Mouse (Mus musculus) heart, adult 11 months (tissue): ENCODE results near the gene Bcl7b.

Source experiments
- DNase-seq: peaks from one replicate; pipeline ENCODE4 v3.0.0; 2022

Gene Bcl7b

DNA sequence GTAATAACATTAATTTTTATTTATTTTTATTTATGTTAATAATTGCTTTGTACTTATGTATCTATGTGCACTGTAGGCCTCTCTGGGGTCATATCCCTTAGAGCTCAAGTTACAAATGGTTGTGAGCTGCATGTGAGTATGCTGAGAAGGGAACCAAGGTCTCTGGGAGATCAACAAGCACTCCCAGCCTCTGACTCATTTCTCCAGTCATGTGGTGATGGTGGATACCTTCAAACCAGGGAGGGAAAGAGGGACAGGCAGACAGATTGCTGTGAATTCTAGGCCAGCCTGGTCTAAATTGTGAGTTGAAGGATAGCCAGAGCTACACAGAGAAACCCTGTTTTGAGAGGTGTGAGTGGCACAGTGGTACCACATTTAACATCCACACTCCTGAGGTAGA is 52.9 kb downstream of the Bcl7b start:
- DNase-seq: peak; percentile 73

- DNase-seq: peak; percentile 30
Measured at GRCm38 (mm10) chr5:135222066-135222465, 54.0 kb downstream of the Bcl7b start.

- peak; percentile 57 for DNase-seq
Measured at GRCm38 (mm10) chr5:135224169-135224568, 56.1 kb downstream of the Bcl7b start.

DNA sequence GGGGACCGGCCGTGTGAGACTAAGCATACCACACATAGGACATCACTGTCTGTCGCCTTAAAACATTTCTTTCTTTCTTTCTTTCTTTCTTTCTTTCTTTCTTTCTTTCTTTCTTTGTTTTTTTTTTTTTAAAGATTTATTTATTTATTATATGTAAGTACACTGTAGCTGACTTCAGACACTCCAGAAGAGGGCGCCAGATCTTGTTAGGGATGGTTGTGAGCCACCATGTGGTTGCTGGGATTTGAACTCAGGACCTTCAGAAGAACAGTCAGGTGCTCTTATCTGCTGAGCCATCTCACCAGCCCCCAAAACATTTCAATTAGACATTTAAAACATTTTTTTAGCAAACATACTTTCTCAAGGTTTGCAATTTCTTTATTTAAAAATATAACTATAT is 57.8 kb downstream of the Bcl7b start:
- peak; percentile 13 for DNase-seq

GRCm38 (mm10) chr5:135230186-135230585 is 62.1 kb downstream of the Bcl7b start:
- DNase-seq: peak; percentile 24
